Mouse (Mus musculus): ENCODE measurements around the gene Htr5b.

GRCm38 (mm10) chr1:121511186-121511585 is 17.1 kb downstream of the Htr5b start:
- TF ChIP-seq POLR2A (IDR thresholded peaks at IDR 0.05; ENCODE audit: insufficient read depth, low read depth, low read length) (no peak), CTCF (IDR thresholded peaks at IDR 0.05; ENCODE audit: insufficient read depth, low read depth, low read length) (no peak)

Data from olfactory bulb, adult 2 months (tissue).